Mouse (Mus musculus): ENCODE measurements at regions not wholly inside any gene's neighbourhood (a gene's known extent, or its start where the extent isn't known, plus 50 kb on each side); places are given as distances from the start of the nearest gene placed in this dataset.

- no peaks in the 10 kb centered on the region for H3K27me3 ChIP-seq (ENCODE audit: control insufficient read depth, insufficient read depth, insufficient read length)
- no peak for TF ChIP-seq CTCF (IDR thresholded peaks at IDR 0.05; ENCODE audit: control insufficient read depth, insufficient read depth, insufficient read length)
- no peak for TF ChIP-seq FOSL1 (IDR thresholded peaks at IDR 0.05; ENCODE audit: insufficient read depth, low read length, poor library complexity, severe bottlenecking)
- no peak for TF ChIP-seq USF1 (IDR thresholded peaks at IDR 0.05; ENCODE audit: low read depth)
- no peak for TF ChIP-seq MYOG (IDR thresholded peaks at IDR 0.05; ENCODE audit: control insufficient read depth, extremely low read depth, insufficient read length)
- no peak for TF ChIP-seq CEBPB (IDR thresholded peaks at IDR 0.05; ENCODE audit: low read depth)
- TF ChIP-seq MAX (IDR thresholded peaks at IDR 0.05): no peak
- no peak for TF ChIP-seq MYOD1 (IDR thresholded peaks at IDR 0.05; ENCODE audit: control insufficient read depth, insufficient read length, low read depth)
- no peaks in the 10 kb centered on the region for H3K79me2 ChIP-seq (ENCODE audit: control insufficient read depth, insufficient read depth)
- H3K79me3 ChIP-seq (ENCODE audit: low read depth): no peaks in the 10 kb centered on the region
- H3K36me3 ChIP-seq (ENCODE audit: control insufficient read depth, insufficient read depth): no peaks in the 10 kb centered on the region
- no peak overlapping the region for H3ac ChIP-seq (ENCODE audit: control insufficient read depth, insufficient read length, low read depth)
- H3K4me3 ChIP-seq (ENCODE audit: insufficient read depth, poor library complexity, severe bottlenecking): no peak overlapping the region
These were observed 203.7 kb upstream of the Jade1 start for GRCm38 (mm10) chr3:41351786-41352185.

GRCm38 (mm10) chr3:41351091-41351685 is 204.3 kb upstream of the Jade1 start:
- H3ac ChIP-seq (ENCODE audit: control insufficient read depth, insufficient read length, low read depth): no peak overlapping the region
- TF ChIP-seq FOSL1 (IDR thresholded peaks at IDR 0.05; ENCODE audit: insufficient read depth, low read length, poor library complexity, severe bottlenecking) (no peak), USF1 (IDR thresholded peaks at IDR 0.05; ENCODE audit: low read depth) (no peak), MYOG (IDR thresholded peaks at IDR 0.05; ENCODE audit: control insufficient read depth, extremely low read depth, insufficient read length) (no peak), MYOD1 (IDR thresholded peaks at IDR 0.05; ENCODE audit: control insufficient read depth, insufficient read length, low read depth) (no peak), MAX (IDR thresholded peaks at IDR 0.05) (no peak)
- H3K79me3 ChIP-seq (ENCODE audit: low read depth): no peaks in the 10 kb centered on the region
- no peaks in the 10 kb centered on the region for H3K36me3 ChIP-seq (ENCODE audit: control insufficient read depth, insufficient read depth)
- no peak overlapping the region for H3K4me3 ChIP-seq (ENCODE audit: insufficient read depth, poor library complexity, severe bottlenecking)
- no peaks in the 10 kb centered on the region for H3K27me3 ChIP-seq (ENCODE audit: control insufficient read depth, insufficient read depth, insufficient read length)
- no peaks in the 10 kb centered on the region for H3K79me2 ChIP-seq (ENCODE audit: control insufficient read depth, insufficient read depth)

DNA sequence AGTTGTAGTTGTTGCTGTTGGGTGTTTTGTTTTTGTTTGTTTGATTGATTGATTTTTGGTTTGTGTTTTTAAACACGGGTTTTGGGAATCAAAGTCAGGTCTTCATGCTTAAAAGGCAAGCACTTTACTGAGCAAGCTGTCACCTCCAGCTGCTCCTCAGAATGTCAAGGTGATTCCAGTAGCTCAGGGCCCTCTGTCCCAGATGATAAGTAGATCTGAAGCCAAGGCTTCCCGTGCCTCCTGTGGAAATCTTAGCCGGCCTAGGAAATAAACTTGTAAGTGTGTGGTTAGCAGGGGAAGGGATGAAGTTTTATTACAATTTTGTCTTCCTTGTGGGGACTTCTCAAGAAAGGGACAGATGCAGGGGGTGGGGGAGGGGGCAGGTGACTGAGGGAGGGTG is 205.2 kb upstream of the Jade1 start:
- H3K79me2 ChIP-seq (ENCODE audit: control insufficient read depth, insufficient read depth): no peaks in the 10 kb centered on the region
- H3K4me3 ChIP-seq (ENCODE audit: insufficient read depth, poor library complexity, severe bottlenecking): no peak overlapping the region
- H3K36me3 ChIP-seq (ENCODE audit: control insufficient read depth, insufficient read depth): no peaks in the 10 kb centered on the region
- no peaks in the 10 kb centered on the region for H3K79me3 ChIP-seq (ENCODE audit: low read depth)
- H3ac ChIP-seq (ENCODE audit: control insufficient read depth, insufficient read length, low read depth): no peak overlapping the region
- no peaks in the 10 kb centered on the region for H3K27me3 ChIP-seq (ENCODE audit: control insufficient read depth, insufficient read depth, insufficient read length)
- TF ChIP-seq USF1 (IDR thresholded peaks at IDR 0.05; ENCODE audit: low read depth) (no peak), MYOG (IDR thresholded peaks at IDR 0.05; ENCODE audit: control insufficient read depth, extremely low read depth, insufficient read length) (no peak), MAX (IDR thresholded peaks at IDR 0.05) (no peak), FOSL1 (IDR thresholded peaks at IDR 0.05; ENCODE audit: insufficient read depth, low read length, poor library complexity, severe bottlenecking) (no peak), CTCF (IDR thresholded peaks at IDR 0.05; ENCODE audit: control insufficient read depth, insufficient read depth, insufficient read length) (no peak), CEBPB (IDR thresholded peaks at IDR 0.05; ENCODE audit: low read depth) (no peak), MYOD1 (IDR thresholded peaks at IDR 0.05; ENCODE audit: control insufficient read depth, insufficient read length, low read depth) (no peak)

DNA sequence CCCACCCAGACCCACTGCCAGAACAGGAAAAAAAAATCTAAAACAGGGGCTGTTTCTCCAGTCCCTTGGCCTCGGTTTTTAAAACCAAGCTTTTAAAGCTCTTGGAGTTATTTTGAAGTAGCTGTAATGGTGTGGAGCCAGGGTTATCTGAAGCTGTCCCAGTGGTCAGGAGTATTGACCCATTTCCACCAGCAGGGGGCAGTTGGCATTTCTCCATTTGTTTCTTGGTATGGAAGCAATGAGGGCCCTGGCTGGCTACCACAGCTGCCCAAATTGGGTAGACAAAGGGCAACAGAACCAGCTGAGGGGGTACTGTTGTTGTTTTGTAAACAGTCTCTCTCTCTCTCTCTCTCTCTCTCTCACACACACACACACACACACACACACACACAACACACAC is 206.7 kb upstream of the Jade1 start:
- H3K79me2 ChIP-seq (ENCODE audit: control insufficient read depth, insufficient read depth): no peaks in the 10 kb centered on the region
- no peak overlapping the region for H3ac ChIP-seq (ENCODE audit: control insufficient read depth, insufficient read length, low read depth)
- TF ChIP-seq MAX (IDR thresholded peaks at IDR 0.05): no peak
- TF ChIP-seq CTCF (IDR thresholded peaks at IDR 0.05; ENCODE audit: control insufficient read depth, insufficient read depth, insufficient read length): peak; percentile 11
- no peak for TF ChIP-seq FOSL1 (IDR thresholded peaks at IDR 0.05; ENCODE audit: insufficient read depth, low read length, poor library complexity, severe bottlenecking)
- TF ChIP-seq CEBPB (IDR thresholded peaks at IDR 0.05; ENCODE audit: low read depth): no peak
- TF ChIP-seq MYOD1 (IDR thresholded peaks at IDR 0.05; ENCODE audit: control insufficient read depth, insufficient read length, low read depth): no peak
- TF ChIP-seq USF1 (IDR thresholded peaks at IDR 0.05; ENCODE audit: low read depth): no peak
- no peaks in the 10 kb centered on the region for H3K79me3 ChIP-seq (ENCODE audit: low read depth)
- H3K36me3 ChIP-seq (ENCODE audit: control insufficient read depth, insufficient read depth): no peaks in the 10 kb centered on the region
- no peaks in the 10 kb centered on the region for H3K27me3 ChIP-seq (ENCODE audit: control insufficient read depth, insufficient read depth, insufficient read length)
- no peak overlapping the region for H3K4me3 ChIP-seq (ENCODE audit: insufficient read depth, poor library complexity, severe bottlenecking)

DNA sequence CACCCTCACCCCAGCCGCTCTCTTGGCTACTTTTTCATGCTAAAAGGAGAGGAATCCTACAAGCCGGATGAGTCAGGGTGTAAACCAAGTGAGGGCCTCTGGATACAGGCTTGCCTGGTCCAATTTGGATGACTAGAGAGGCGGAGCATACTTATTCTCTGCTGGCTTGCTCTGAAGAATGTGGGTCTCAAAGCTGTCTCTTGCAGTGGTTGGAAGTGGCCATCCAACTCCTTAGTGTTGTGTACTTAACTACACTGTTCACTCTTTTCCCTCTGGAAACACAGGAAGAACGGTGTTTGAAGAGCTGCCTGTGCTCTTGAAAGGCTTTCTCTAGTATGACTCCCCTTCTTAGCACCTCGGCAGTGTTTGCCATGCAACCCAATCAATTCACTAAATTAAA is 208.7 kb upstream of the Jade1 start:
- Histone ChIP-seq H3ac (ENCODE audit: control insufficient read depth, insufficient read length, low read depth) (no peak overlapping the region), H3K79me2 (ENCODE audit: control insufficient read depth, insufficient read depth) (no peaks in the 10 kb centered on the region), H3K27me3 (ENCODE audit: control insufficient read depth, insufficient read depth, insufficient read length) (no peaks in the 10 kb centered on the region), H3K36me3 (ENCODE audit: control insufficient read depth, insufficient read depth) (no peaks in the 10 kb centered on the region), H3K79me3 (ENCODE audit: low read depth) (no peaks in the 10 kb centered on the region), H3K4me3 (ENCODE audit: insufficient read depth, poor library complexity, severe bottlenecking) (no peak overlapping the region)
- no peak for TF ChIP-seq MYOG (IDR thresholded peaks at IDR 0.05; ENCODE audit: control insufficient read depth, extremely low read depth, insufficient read length)
- no peak for TF ChIP-seq CEBPB (IDR thresholded peaks at IDR 0.05; ENCODE audit: low read depth)
- TF ChIP-seq FOSL1 (IDR thresholded peaks at IDR 0.05; ENCODE audit: insufficient read depth, low read length, poor library complexity, severe bottlenecking): no peak
- no peak for TF ChIP-seq CTCF (IDR thresholded peaks at IDR 0.05; ENCODE audit: control insufficient read depth, insufficient read depth, insufficient read length)
- TF ChIP-seq MAX (IDR thresholded peaks at IDR 0.05): no peak
- no peak for TF ChIP-seq USF1 (IDR thresholded peaks at IDR 0.05; ENCODE audit: low read depth)
- no peak for TF ChIP-seq MYOD1 (IDR thresholded peaks at IDR 0.05; ENCODE audit: control insufficient read depth, insufficient read length, low read depth)

- no peak overlapping the region for H3K4me3 ChIP-seq (ENCODE audit: insufficient read depth, poor library complexity, severe bottlenecking)
These were observed 212.1 kb upstream of the Jade1 start for GRCm38 (mm10) chr3:41343431-41343830.

More at GRCm38 (mm10) chr3:41343431-41343830, 212.1 kb upstream of the Jade1 start:
- TF ChIP-seq FOSL1 (IDR thresholded peaks at IDR 0.05; ENCODE audit: insufficient read depth, low read length, poor library complexity, severe bottlenecking) (no peak), USF1 (IDR thresholded peaks at IDR 0.05; ENCODE audit: low read depth) (no peak), CTCF (IDR thresholded peaks at IDR 0.05; ENCODE audit: control insufficient read depth, insufficient read depth, insufficient read length) (no peak), MAX (IDR thresholded peaks at IDR 0.05) (no peak), MYOD1 (IDR thresholded peaks at IDR 0.05; ENCODE audit: control insufficient read depth, insufficient read length, low read depth) (no peak), MYOG (IDR thresholded peaks at IDR 0.05; ENCODE audit: control insufficient read depth, extremely low read depth, insufficient read length) (no peak), CEBPB (IDR thresholded peaks at IDR 0.05; ENCODE audit: low read depth) (no peak)
- no peaks in the 10 kb centered on the region for H3K79me2 ChIP-seq (ENCODE audit: control insufficient read depth, insufficient read depth)
- H3K27me3 ChIP-seq (ENCODE audit: control insufficient read depth, insufficient read depth, insufficient read length): no peaks in the 10 kb centered on the region
- H3K79me3 ChIP-seq (ENCODE audit: low read depth): no peaks in the 10 kb centered on the region
- H3K36me3 ChIP-seq (ENCODE audit: control insufficient read depth, insufficient read depth): no peaks in the 10 kb centered on the region
- H3ac ChIP-seq (ENCODE audit: control insufficient read depth, insufficient read length, low read depth): no peak overlapping the region

Data from C2C12 (cell line).